Mouse (Mus musculus) midbrain, postnatal 0 days (tissue): ENCODE data around the gene Chrm4. TPM values are rescaled to one million over a fixed set of nuclear protein-coding genes. Genes with fewer than 3 reads are reported as not detected.
A peak's percentile ranks its signal among the peaks of the same experiment; 100 is the strongest.

Experiments used
- ATAC-seq: fragments of 200-750 bp; cut with Nextera tagmentation; 2 replicates; pipeline ENCODE4 v1.8.0; 2017; ENCODE audit warnings: moderate number of reproducible peaks, mild to moderate bottlenecking, moderate TSS enrichment, moderate library complexity; ENCODE audit not compliant: low FRiP score
- DNase-seq: peaks from one replicate; pipeline ENCODE4 v3.0.0-alpha.2; 2015; ENCODE audit warnings: low spot score
- H3K27ac ChIP-seq: fragments of 300-500 bp; sonication (generic); 2 replicates; pipeline ENCODE4 v1.5.1; 2014; ENCODE audit warnings: low read depth, mild to moderate bottlenecking, low read length, mixed read lengths
- H3K27me3 ChIP-seq: fragments of 300-500 bp; sonication (generic); 2 replicates; pipeline ENCODE4 v1.6.1; 2014; ENCODE audit warnings: low read length, control low read depth, mixed read lengths; ENCODE audit not compliant: insufficient read depth
- H3K36me3 ChIP-seq: fragments of 300-500 bp; sonication (generic); 2 replicates; pipeline ENCODE4 v1.6.1; 2014; ENCODE audit warnings: low read length, control low read depth, mixed read lengths; ENCODE audit not compliant: insufficient read depth
- H3K4me1 ChIP-seq: fragments of 300-500 bp; sonication (generic); 2 replicates; pipeline ENCODE4 v1.6.1; 2014; ENCODE audit warnings: mild to moderate bottlenecking, control low read depth, antibody characterized with exemption, low read length, mixed read lengths; ENCODE audit not compliant: insufficient read depth
- H3K4me2 ChIP-seq: fragments of 300-500 bp; sonication (generic); 2 replicates; pipeline ENCODE4 v1.6.1; 2014; ENCODE audit warnings: low read depth, mild to moderate bottlenecking, low read length, mixed read lengths; ENCODE audit not compliant: poor library complexity, severe bottlenecking
- H3K4me3 ChIP-seq: fragments of 300-500 bp; sonication (generic); 2 replicates; pipeline ENCODE4 v1.5.1; 2014; ENCODE audit warnings: low read depth, mild to moderate bottlenecking, low read length, moderate library complexity
- H3K9ac ChIP-seq: fragments of 300-500 bp; sonication (generic); replicated peaks from 2 replicates; pipeline ENCODE4 v1.6.1; 2014; ENCODE audit warnings: mild to moderate bottlenecking, low read length, moderate library complexity, mixed read lengths; ENCODE audit not compliant: poor library complexity, severe bottlenecking
- H3K9me3 ChIP-seq: fragments of 300-500 bp; sonication (generic); 2 replicates; pipeline ENCODE4 v1.6.1; 2016; ENCODE audit warnings: low read length, control low read depth
- CTCF ChIP-seq: IDR thresholded peaks from 2 replicates; pipeline ENCODE4 v1.5.1; 2016; ENCODE audit warnings: antibody characterized with exemption, mild to moderate bottlenecking
- WGBS: fragments of 180-500 bp; shearing (Covaris S2); extraction: QIAGEN DNeasy Blood & Tissue Kit; methylation state at CpG from one replicate; pipeline ENCODE4 v1.1.7; 2014; 5-methylcytosine and 5-hydroxymethylcytosine counted together
- polyA plus RNA-seq: library from polyadenylated mRNA; unstranded; fragments of >200 nt; fragmentation: Nextera tagmentation; extraction: Ambion mirVana; gene quantifications from 2 replicates; pipeline ENCODE4 v1.2.1, GENCODE M21; 2015
- total RNA-seq: library from RNA; depleted of rRNA; stranded (reverse); fragments of >200 nt; gene quantifications from 2 replicates; pipeline ENCODE4 v1.2.3, GENCODE M21; 2014

The Chrm4 gene
- total and polyA plus RNA-seq, 2 experiments from 2014 or later, result 0.25 to 1.8 TPM

- H3K36me3 ChIP-seq, result no peaks in the 10 kb centered on the region
- DNase-seq (no peak), ATAC-seq (no peak)
- H3K4me1 ChIP-seq, result peaks cover 6% of the 10 kb centered on the region; the same call in 1 of the 2 replicates
- no peak overlapping the region for H3K27ac ChIP-seq
- no peak for TF ChIP-seq CTCF
- H3K4me3 ChIP-seq, result no peak overlapping the region
- H3K27me3 ChIP-seq, result no peaks in the 10 kb centered on the region
- H3K9me3 ChIP-seq, result no peaks in the 10 kb centered on the region
- no peak overlapping the region for H3K9ac ChIP-seq
- 84% methylated on average over 6 of the region's 6 CpGs for WGBS
- no peak overlapping the region for H3K4me2 ChIP-seq
Measured at GRCm38 (mm10) chr2:91955875-91956274, 28.8 kb downstream of the Chrm4 start.

GRCm38 (mm10) chr2:91957096-91957495, 30.0 kb downstream of the Chrm4 start:
- WGBS, result 39% methylated on average over 4 of the region's 4 CpGs
- ATAC-seq, result no peak; the same call in 1 of the 2 replicates
- H3K4me1 ChIP-seq, result peaks cover 10% of the 10 kb centered on the region; the same call in 1 of the 2 replicates
- no peak overlapping the region for H3K4me3 ChIP-seq
- TF ChIP-seq CTCF, result no peak
- no peak overlapping the region for H3K4me2 ChIP-seq
- H3K27ac ChIP-seq, result no peak overlapping the region
- no peak overlapping the region for H3K9ac ChIP-seq
- no peak for DNase-seq
- H3K27me3 ChIP-seq, result no peaks in the 10 kb centered on the region
- no peaks in the 10 kb centered on the region for H3K9me3 ChIP-seq
- H3K36me3 ChIP-seq, result no peaks in the 10 kb centered on the region

GRCm38 (mm10) chr2:91958049-91958448, 31.0 kb downstream of the Chrm4 start:
- Histone ChIP-seq H3K27ac (no peak overlapping the region), H3K36me3 (no peaks in the 10 kb centered on the region), H3K9ac (no peak overlapping the region), H3K4me2 (no peak overlapping the region), H3K4me1 (peaks cover 15% of the 10 kb centered on the region; the same call in 1 of the 2 replicates), H3K27me3 (no peaks in the 10 kb centered on the region), H3K4me3 (no peak overlapping the region), H3K9me3 (no peaks in the 10 kb centered on the region)
- no peak for TF ChIP-seq CTCF
- WGBS, result 80% methylated on average over 8 of the region's 8 CpGs
- no peak for ATAC-seq
- no peak for DNase-seq

- 49% methylated on average over 10 of the region's 10 CpGs for WGBS
- Histone ChIP-seq H3K4me3 (no peak overlapping the region), H3K4me1 (peaks cover 15% of the 10 kb centered on the region; the same call in 1 of the 2 replicates), H3K27me3 (no peaks in the 10 kb centered on the region), H3K4me2 (no peak overlapping the region), H3K27ac (no peak overlapping the region), H3K9ac (no peak overlapping the region), H3K36me3 (no peaks in the 10 kb centered on the region), H3K9me3 (no peaks in the 10 kb centered on the region)
- no peak for ATAC-seq
- peak; percentile 69 for TF ChIP-seq CTCF
- no peak for DNase-seq
Measured at GRCm38 (mm10) chr2:91958701-91959457, 31.8 kb downstream of the Chrm4 start.

- DNase-seq (no peak), ATAC-seq (no peak)
- no peak overlapping the region for H3K4me3 ChIP-seq
- peaks cover 15% of the 10 kb centered on the region; the same call in 1 of the 2 replicates for H3K4me1 ChIP-seq
- no peaks in the 10 kb centered on the region for H3K36me3 ChIP-seq
- no peaks in the 10 kb centered on the region for H3K27me3 ChIP-seq
- no peak overlapping the region for H3K27ac ChIP-seq
- H3K4me2 ChIP-seq, result no peak overlapping the region
- 71% methylated on average over 11 of the region's 11 CpGs for WGBS
- H3K9me3 ChIP-seq, result no peaks in the 10 kb centered on the region
- no peak for TF ChIP-seq CTCF
- H3K9ac ChIP-seq, result no peak overlapping the region
Measured at GRCm38 (mm10) chr2:91959544-91960410, 32.7 kb downstream of the Chrm4 start.
